Mouse (Mus musculus) embryonic facial prominence, embryonic 11.5 days (tissue): ENCODE data around the gene Olfr1246. TPM values are rescaled to one million over a fixed set of nuclear protein-coding genes. Genes with fewer than 3 reads are reported as not detected.

Experiments used
- polyA plus RNA-seq: library from polyadenylated mRNA; unstranded; fragments of >200 nt; fragmentation: Nextera tagmentation; extraction: Ambion mirVana; gene quantifications from 2 replicates; pipeline ENCODE4 v1.2.1, GENCODE M21; 2014

The Olfr1246 gene
- polyA plus RNA-seq, 1 experiment from 2014 or later = not detected

Other genes with a start within 250 kb of the Olfr1246 start
- not detected in 2 replicates for gene Olfr1234, start 228.3 kb downstream of the Olfr1246 start, polyA plus RNA-seq
- gene Olfr1238, start 183.5 kb downstream of the Olfr1246 start, polyA plus RNA-seq = not detected in 2 replicates
- gene Olfr1239, start 172.8 kb downstream of the Olfr1246 start, polyA plus RNA-seq = not detected in 2 replicates
- gene Olfr1240, start 150.2 kb downstream of the Olfr1246 start, polyA plus RNA-seq = not detected in 2 replicates
- not detected in 2 replicates for gene Olfr1241, start 106.0 kb downstream of the Olfr1246 start, polyA plus RNA-seq
- gene Olfr1242, start 94.8 kb downstream of the Olfr1246 start, polyA plus RNA-seq = not detected in 2 replicates
- gene Olfr1243, start 61.7 kb downstream of the Olfr1246 start, polyA plus RNA-seq = not detected in 2 replicates
- not detected in 2 replicates for gene Olfr1245, start 14.7 kb downstream of the Olfr1246 start, polyA plus RNA-seq
- not detected in 2 replicates for gene Olfr1247, start 21.0 kb upstream of the Olfr1246 start, polyA plus RNA-seq
- gene Olfr1248, start 25.1 kb upstream of the Olfr1246 start, polyA plus RNA-seq = not detected in 2 replicates
- not detected in 2 replicates for gene Olfr1249, start 41.8 kb upstream of the Olfr1246 start, polyA plus RNA-seq
- not detected in 2 replicates for gene Olfr1250, start 68.3 kb upstream of the Olfr1246 start, polyA plus RNA-seq
- gene Olfr1251, start 78.8 kb upstream of the Olfr1246 start, polyA plus RNA-seq = not detected in 2 replicates
- gene Olfr1252, start 131.9 kb upstream of the Olfr1246 start, polyA plus RNA-seq = not detected in 2 replicates
- not detected in 2 replicates for gene Olfr1253, start 163.9 kb upstream of the Olfr1246 start, polyA plus RNA-seq
- gene Olfr1254, start 200.5 kb upstream of the Olfr1246 start, polyA plus RNA-seq = not detected in 2 replicates
- not detected in 2 replicates for gene Olfr1255, start 218.9 kb upstream of the Olfr1246 start, polyA plus RNA-seq
- not detected in 2 replicates for gene Olfr1256, start 248.4 kb upstream of the Olfr1246 start, polyA plus RNA-seq